Mouse (Mus musculus) liver, embryonic 14.5 days (tissue): ENCODE measurements around the gene Ypel4.

ENCODE experiments used
- CTCF ChIP-seq: IDR thresholded peaks from 2 replicates; pipeline ENCODE4 v1.5.1; 2016; ENCODE audit warnings: antibody characterized with exemption, low read depth, control low read depth
- EP300 ChIP-seq: IDR thresholded peaks from 2 replicates; pipeline ENCODE4 v1.6.1; 2016; ENCODE audit warnings: antibody characterized with exemption, low read depth

DNA sequence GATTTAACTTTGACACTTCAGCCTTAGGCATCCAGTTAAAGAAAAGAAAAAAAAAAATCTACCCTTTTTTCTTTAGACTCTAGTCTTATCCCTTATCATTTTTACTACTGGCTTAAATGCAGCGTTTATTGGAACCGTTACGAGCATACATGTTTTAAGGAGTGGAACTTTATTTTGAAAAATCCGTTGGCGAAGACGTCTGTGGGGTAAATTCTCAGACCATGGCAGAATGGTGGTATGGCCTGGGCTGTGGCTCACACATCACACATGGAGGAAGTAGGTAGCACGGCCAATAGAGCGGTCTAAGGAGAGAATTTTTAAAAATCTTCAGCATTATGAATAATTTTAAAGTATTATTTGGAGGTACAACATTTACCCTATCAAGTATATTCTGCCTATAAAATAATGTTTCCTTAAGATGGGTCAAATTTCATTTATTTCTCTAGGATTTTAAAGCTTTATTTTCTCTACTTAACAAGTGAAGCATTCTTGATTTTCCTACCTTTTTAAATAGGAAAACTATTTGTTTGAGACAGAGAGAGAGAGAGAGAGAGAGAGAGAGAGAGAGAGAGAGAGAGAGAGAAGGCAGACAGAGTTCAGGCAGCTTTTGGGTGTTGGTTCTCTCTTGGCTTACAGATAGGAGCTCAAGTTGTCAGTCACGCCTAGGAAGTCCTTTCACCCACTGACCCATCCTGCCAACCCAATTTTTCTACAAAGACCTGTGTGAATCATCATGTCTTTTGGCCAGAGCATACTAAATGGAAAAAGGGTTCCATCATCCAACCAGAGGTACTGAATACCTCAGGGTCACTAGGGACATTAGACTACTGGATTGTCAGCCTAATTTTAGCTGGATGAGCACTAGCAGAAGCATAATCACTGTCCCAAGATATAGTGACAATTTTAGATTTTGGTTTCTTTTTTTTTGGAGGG is 17.2 kb upstream of the Ypel4 start:
- TF ChIP-seq CTCF (no peak), EP300 (peak; percentile 27; the same call in 1 of the 2 replicates)
